Mouse (Mus musculus) CH12.LX (cell line): ENCODE data around the gene Dgkh. TPM values are rescaled to one million over a fixed set of nuclear protein-coding genes. Genes with fewer than 3 reads are reported as not detected.

Source experiments
- DNase-seq: peaks from one replicate; pipeline ENCODE4 v3.0.0-alpha.2; 2013; ENCODE audit errors: extremely low read depth
- H3K27ac ChIP-seq: 2 replicates; pipeline ENCODE4 v1.5.1; 2012; ENCODE audit warnings: low read depth, mild to moderate bottlenecking, control low read depth, moderate library complexity; ENCODE audit not compliant: insufficient read depth
- H3K27me3 ChIP-seq: replicated peaks from 2 replicates; pipeline ENCODE3; 2012; ENCODE audit warnings: inconsistent platforms
- H3K36me3 ChIP-seq, 2 experiments: replicated peaks in 1 of 2; 2 replicates each; pipeline versions ENCODE3 to v1.6.1; 2012; ENCODE audit warnings: inconsistent platforms in 1 of 2, low read length in 1 of 2, mild to moderate bottlenecking in 1 of 2, mixed read lengths in 1 of 2, moderate library complexity in 1 of 2; ENCODE audit not compliant: control insufficient read depth in 1 of 2, insufficient read depth in 1 of 2
- H3K4me1 ChIP-seq, 2 experiments: 2 replicates each; pipeline ENCODE4 v1.6.1; 2012; ENCODE audit warnings: inconsistent platforms in 1 of 2, moderate library complexity in 1 of 2; ENCODE audit not compliant: insufficient read depth in 2 of 2, control insufficient read depth in 1 of 2
- H3K4me2 ChIP-seq: 2 replicates; pipeline ENCODE4 v1.6.1; 2012; ENCODE audit warnings: low read depth, mild to moderate bottlenecking, control low read depth; ENCODE audit not compliant: poor library complexity, insufficient read depth, severe bottlenecking
- H3K4me3 ChIP-seq, 3 experiments: fragments of 150-350 bp in 1 of 3; sonication (generic) in 1 of 3; replicated peaks in 1 of 3; 2 replicates each; pipeline versions ENCODE3 to v1.5.1; 2011 to 2012; ENCODE audit warnings: low read depth in 2 of 3, low read length in 2 of 3, mild to moderate bottlenecking in 2 of 3, moderate library complexity in 2 of 3, control low read depth in 1 of 3, improper control_type of control experiment in 1 of 3, inconsistent platforms in 1 of 3, mixed read lengths in 1 of 3; ENCODE audit not compliant: poor library complexity in 1 of 3
- H3K79me2 ChIP-seq: replicated peaks from 2 replicates; pipeline ENCODE4 v1.6.1; 2012; ENCODE audit warnings: mild to moderate bottlenecking, moderate library complexity; ENCODE audit not compliant: control insufficient read depth, poor library complexity, insufficient read depth, severe bottlenecking; ENCODE audit errors: extremely low read depth
- H3K9ac ChIP-seq: 2 replicates; pipeline ENCODE4 v1.6.1; 2012; ENCODE audit warnings: low read depth, mild to moderate bottlenecking, control low read depth, moderate library complexity; ENCODE audit not compliant: insufficient read depth
- H3K9me3 ChIP-seq: replicated peaks from 2 replicates; pipeline ENCODE3; 2012; ENCODE audit warnings: low read length, inconsistent platforms, mixed read lengths
- BHLHE40 ChIP-seq: IDR thresholded peaks from 2 replicates; pipeline ENCODE4 v1.6.1; 2011; ENCODE audit warnings: mild to moderate bottlenecking, low read depth, low read length, improper control_type of control experiment
- CHD2 ChIP-seq: IDR thresholded peaks from 2 replicates; pipeline ENCODE4 v1.6.1; 2011; ENCODE audit warnings: low read length, improper control_type of control experiment
- CTCF ChIP-seq, 2 experiments: IDR thresholded peaks in 1 of 2; conservative IDR thresholded peaks in 1 of 2; 2 replicates each; pipeline ENCODE4 v1.5.1; 2011 to 2012; ENCODE audit warnings: low read depth in 2 of 2, low read length in 2 of 2, improper control_type of control experiment in 1 of 2, inconsistent platforms in 1 of 2, mild to moderate bottlenecking in 1 of 2, moderate library complexity in 1 of 2
- E2F4 ChIP-seq: IDR thresholded peaks from 2 replicates; pipeline ENCODE4 v1.6.1; 2011; ENCODE audit warnings: low read depth, low read length, improper control_type of control experiment; ENCODE audit not compliant: insufficient replicate concordance
- ELF1 ChIP-seq: IDR thresholded peaks from 2 replicates; pipeline ENCODE4 v1.6.1; 2014; ENCODE audit warnings: low read depth, mild to moderate bottlenecking, inconsistent platforms, low read length, improper control_type of control experiment
- ETS1 ChIP-seq: conservative IDR thresholded peaks from 2 replicates; pipeline ENCODE4 v1.6.1; 2012; ENCODE audit warnings: low read depth, mild to moderate bottlenecking, inconsistent platforms, low read length, improper control_type of control experiment, moderate library complexity
- GABPA ChIP-seq: IDR thresholded peaks from 2 replicates; pipeline ENCODE4 v1.6.1; 2012; ENCODE audit warnings: low read depth, low read length, improper control_type of control experiment, inconsistent platforms; ENCODE audit not compliant: insufficient replicate concordance
- IRF4 ChIP-seq: IDR thresholded peaks from 2 replicates; pipeline ENCODE4 v1.6.1; 2014; ENCODE audit warnings: low read depth, mild to moderate bottlenecking, inconsistent platforms, low read length, improper control_type of control experiment
- JUND ChIP-seq: conservative IDR thresholded peaks from 2 replicates; pipeline ENCODE4 v1.6.1; 2011; ENCODE audit warnings: low read depth, low read length, improper control_type of control experiment
- KAT2A ChIP-seq: IDR thresholded peaks from 2 replicates; pipeline ENCODE4 v1.6.1; 2012; ENCODE audit warnings: low read length, improper control_type of control experiment, inconsistent platforms; ENCODE audit not compliant: insufficient replicate concordance
- MEF2A ChIP-seq: IDR thresholded peaks from 2 replicates; pipeline ENCODE4 v1.6.1; 2014; ENCODE audit warnings: low read depth, mild to moderate bottlenecking, inconsistent platforms, low read length, improper control_type of control experiment, borderline replicate concordance
- MXI1 ChIP-seq: IDR thresholded peaks from 2 replicates; pipeline ENCODE4 v1.6.1; 2011; ENCODE audit warnings: mild to moderate bottlenecking, low read depth, low read length, improper control_type of control experiment
- NRF1 ChIP-seq: IDR thresholded peaks from 2 replicates; pipeline ENCODE4 v1.6.1; 2014; ENCODE audit warnings: low read depth, mild to moderate bottlenecking, inconsistent platforms, low read length, improper control_type of control experiment, moderate library complexity
- POLR2A ChIP-seq: IDR thresholded peaks from 2 replicates; pipeline ENCODE4 v1.6.1; 2011; ENCODE audit warnings: low read depth, mild to moderate bottlenecking, improper control_type of control experiment, low read length
- POLR2AphosphoS2 ChIP-seq: IDR thresholded peaks from 2 replicates; pipeline ENCODE4 v1.6.1; 2011; ENCODE audit warnings: low read depth, low read length, improper control_type of control experiment
- UBTF ChIP-seq: IDR thresholded peaks from 2 replicates; pipeline ENCODE4 v1.6.1; 2012; ENCODE audit warnings: low read depth, mild to moderate bottlenecking, inconsistent platforms, low read length, improper control_type of control experiment, moderate library complexity
- USF1 ChIP-seq: IDR thresholded peaks from 2 replicates; pipeline ENCODE4 v1.6.1; 2014; ENCODE audit warnings: low read depth, mild to moderate bottlenecking, inconsistent platforms, low read length, improper control_type of control experiment
- ZC3H11A ChIP-seq: IDR thresholded peaks from 2 replicates; pipeline ENCODE4 v1.6.1; 2012; ENCODE audit warnings: low read depth, mild to moderate bottlenecking, inconsistent platforms, low read length, improper control_type of control experiment
- ZKSCAN1 ChIP-seq: IDR thresholded peaks from 2 replicates; pipeline ENCODE4 v1.6.1; 2012; ENCODE audit warnings: low read depth, inconsistent platforms, low read length, improper control_type of control experiment, borderline replicate concordance
- ZNF384 ChIP-seq: IDR thresholded peaks from 2 replicates; pipeline ENCODE4 v1.6.1; 2012; ENCODE audit warnings: low read depth, low read length, improper control_type of control experiment, inconsistent platforms
- dilution Hi-C: fragments of 300-500 bp; cut with MboI; formaldehyde crosslinking; loops from 2 replicates; pipeline ENCODE4 v1.14.3; 2020; ENCODE audit warnings: low sequenced_read_pairs; ENCODE audit not compliant: extremely low pct_unique_long_range_greater_than_20kb, extremely low pct_ligation_motif_present
- in situ Hi-C: fragments of 300-500 bp; cut with MboI; formaldehyde crosslinking; loops from 3 replicates; pipeline ENCODE4 v1.14.3; 2019; ENCODE audit warnings: low sequenced_read_pairs, low pct_ligation_motif_present, low pct_unique_long_range_greater_than_20kb, mixed read lengths
- polyA plus RNA-seq: library from polyadenylated mRNA; unstranded; fragments of >175 nt; gene quantifications from 2 replicates; pipeline ENCODE4 v1.2.1, GENCODE M21; 2012; ENCODE audit warnings: low read depth; ENCODE audit not compliant: insufficient read length
- total RNA-seq, 2 experiments: library from RNA; depleted of rRNA; stranded (reverse); fragments of 300-350 nt in 1 of 2; fragments of >200 nt in 1 of 2; gene quantifications; 2 replicates each; pipeline ENCODE4 v1.2.3; 2012 to 2014

Gene Dgkh
- total and polyA plus RNA-seq, 3 experiments = 0.83 to 3.3 (median 2.4) TPM

DNA sequence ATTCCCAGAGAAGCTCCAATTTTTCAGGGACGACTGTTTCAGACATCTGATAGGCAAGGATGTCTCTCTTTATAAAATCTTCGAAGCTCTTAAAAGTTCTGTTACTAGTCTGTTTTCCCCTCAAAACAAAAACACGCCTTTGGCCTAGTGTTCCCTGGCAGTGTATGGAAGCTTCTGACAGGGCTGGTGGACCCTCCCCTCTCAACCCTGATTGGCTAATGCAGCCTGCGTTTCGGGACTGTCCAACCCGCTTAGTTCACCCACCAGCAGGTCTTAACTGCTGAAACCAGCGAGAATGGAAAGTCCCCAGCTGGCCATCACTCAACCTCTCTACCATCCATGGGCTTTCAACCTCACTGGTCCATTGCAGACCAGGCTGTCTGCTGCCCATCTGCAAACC, 91.3 kb downstream of the Dgkh start:
- TF ChIP-seq ELF1 (no peak), MEF2A (no peak), NRF1 (no peak), CHD2 (no peak)
- TF ChIP-seq, all 38 proteins: peak for 0
- H3K27ac ChIP-seq = no peak overlapping the region
- dilution Hi-C loops = no loop called here
- DNase-seq = no peak
- no peaks in the 10 kb centered on the region for H3K27me3 ChIP-seq
- no peak overlapping the region for H3K4me3 ChIP-seq
- no peaks in the 10 kb centered on the region for H3K79me2 ChIP-seq
- in situ Hi-C loops = no loop called here
- H3K9me3 ChIP-seq = no peaks in the 10 kb centered on the region
- peaks cover 0 to 5% of the 10 kb centered on the region in 2 experiments for H3K36me3 ChIP-seq
- H3K9ac ChIP-seq = no peak overlapping the region
- H3K4me1 ChIP-seq = peaks cover 6 to 12% of the 10 kb centered on the region in 2 experiments
- H3K4me2 ChIP-seq = no peak overlapping the region; the same call in 1 of the 2 replicates

DNA sequence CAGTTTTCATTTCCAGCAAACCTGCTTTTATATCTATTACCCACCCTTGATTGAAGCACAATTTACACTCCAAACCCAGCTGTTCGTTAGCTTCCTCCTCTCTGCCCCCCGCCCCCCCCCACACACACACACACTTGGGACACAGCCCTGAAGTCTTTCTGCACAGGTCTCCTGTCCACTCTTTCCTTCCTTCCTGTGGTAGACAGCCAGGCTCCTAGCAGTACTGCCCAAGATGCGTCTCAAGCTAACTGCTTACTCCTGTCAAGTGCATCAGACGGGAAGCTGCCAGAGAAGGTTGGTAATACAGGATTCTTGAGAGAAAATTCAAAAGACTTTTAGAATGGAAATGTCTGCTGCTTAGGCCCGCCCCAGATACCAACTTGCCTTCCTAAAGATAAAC, 92.9 kb downstream of the Dgkh start:
- Histone ChIP-seq H3K4me3 (no peak overlapping the region), H3K9me3 (no peaks in the 10 kb centered on the region), H3K27me3 (no peaks in the 10 kb centered on the region), H3K4me1 (peaks cover 13 to 19% of the 10 kb centered on the region in 2 experiments), H3K27ac (no peak overlapping the region), H3K36me3 (peaks cover 0 to 5% of the 10 kb centered on the region in 2 experiments), H3K79me2 (no peaks in the 10 kb centered on the region), H3K9ac (no peak overlapping the region), H3K4me2 (no peak overlapping the region)
- DNase-seq = no peak
- dilution Hi-C loops = no loop called here
- TF ChIP-seq ZC3H11A = no peak
- no peak for TF ChIP-seq JUND
- TF ChIP-seq BHLHE40 = no peak
- no peak for TF ChIP-seq E2F4
- no peak for TF ChIP-seq ZKSCAN1
- no peak for TF ChIP-seq CTCF (conservative IDR thresholded peaks at IDR 0.05 in 1 of 2, IDR thresholded peaks at IDR 0.05 in 1 of 2; ENCODE audit: low read depth in 2 of 2, low read length in 2 of 2)
- no peak for TF ChIP-seq USF1
- no peak for TF ChIP-seq KAT2A
- TF ChIP-seq POLR2A = no peak
- no peak for TF ChIP-seq GABPA
- TF ChIP-seq UBTF = no peak
- TF ChIP-seq MEF2A = no peak
- no peak for TF ChIP-seq CHD2
- TF ChIP-seq ETS1 = no peak
- TF ChIP-seq MXI1 = no peak
- TF ChIP-seq POLR2AphosphoS2 = no peak
- TF ChIP-seq ZNF384 = no peak
- TF ChIP-seq NRF1 = no peak
- no peak for TF ChIP-seq IRF4
- in situ Hi-C loops = no loop called here
